Mouse (Mus musculus) bone marrow, adult 2 months (tissue): ENCODE results near the gene Prkaca.

Source experiments
- CTCF ChIP-seq: fragments of 200-500 bp; IDR thresholded peaks from 2 replicates; pipeline ENCODE4 v1.5.1; 2011; ENCODE audit warnings: low read length, control low read depth; ENCODE audit not compliant: control insufficient read depth, insufficient read depth
- POLR2A ChIP-seq: fragments of 200-500 bp; IDR thresholded peaks from 2 replicates; pipeline ENCODE4 v1.6.1; 2011; ENCODE audit warnings: low read depth, mild to moderate bottlenecking, control low read depth, low read length, borderline replicate concordance; ENCODE audit not compliant: control insufficient read depth

- TF ChIP-seq CTCF (no peak), POLR2A (no peak)
Observed at GRCm38 (mm10) chr8:83964015-83964765, 8.6 kb upstream of the Prkaca start.
